10 mouse cellular contexts compared by ENCODE assay signal in genomic region chr1:84881248-84882065, GRCm38 (mm10). TPM values are rescaled to one million over a fixed set of nuclear protein-coding genes. Genes with fewer than 3 reads are reported as not detected.
DNase-seq lines count a peak whose midpoint lies in the region; ATAC-seq and TF ChIP-seq lines count a peak whose summit lies in the region.
"Had no signal": no experiment of that assay in that cellular context is flagged by ENCODE, and none has a peak within 500 bp of the region (broad histone marks: within the 10 kb centered on the region; RNA-seq: fewer than 3 reads in every experiment).

No protein-coding gene starts in this region.

- ATAC-seq in CD4-positive, CD25-positive, alpha-beta regulatory T cell, adult 4 months: no peak
- ATAC-seq in liver, embryonic 14.5 days (ENCODE audit: insufficient read depth): no peak
- ATAC-seq in heart, embryonic 12.5 days (ENCODE audit: insufficient number of reproducible peaks, low FRiP score): no peak
- ATAC-seq in erythroid progenitor cell, adult 5-6 weeks (replicated peaks; ENCODE audit: low FRiP score, poor library complexity, severe bottlenecking): no peak

- H3K9ac ChIP-seq in liver, embryonic 14.5 days (replicated peaks): no peak overlapping the region
- no peak overlapping the region for H3K9ac ChIP-seq in heart, embryonic 12.5 days
- H3K9ac ChIP-seq: embryonic facial prominence, embryonic 13.5 days had no signal

- H3K4me2 ChIP-seq in liver, embryonic 14.5 days (ENCODE audit: low read depth): no peak overlapping the region
- H3K4me2 ChIP-seq in heart, embryonic 12.5 days: no peak overlapping the region
- H3K4me2 ChIP-seq: embryonic facial prominence, embryonic 13.5 days had no signal

- no peaks in the 10 kb centered on the region for H3K9me3 ChIP-seq in liver, embryonic 14.5 days (ENCODE audit: control insufficient read depth, low read length)
- H3K9me3 ChIP-seq in heart, embryonic 12.5 days (replicated peaks): no peaks in the 10 kb centered on the region; the same call in 1 of the 2 replicates
- H3K9me3 ChIP-seq: embryonic facial prominence, embryonic 13.5 days had no signal

- TF ChIP-seq CTCF in liver, embryonic 14.5 days (IDR thresholded peaks at IDR 0.05; ENCODE audit: low read depth): peak; percentile 52

- TF ChIP-seq EP300 in liver, embryonic 14.5 days (IDR thresholded peaks at IDR 0.05; ENCODE audit: low read depth): no peak

- H3K4me1 ChIP-seq in liver, embryonic 14.5 days (replicated peaks; ENCODE audit: control insufficient read depth in 2 of 2, insufficient read depth in 2 of 2, low read length in 1 of 2): no peaks in the 10 kb centered on the region
- no peaks in the 10 kb centered on the region for H3K4me1 ChIP-seq in heart, embryonic 12.5 days (replicated peaks)
- H3K4me1 ChIP-seq: embryonic facial prominence, embryonic 13.5 days had no signal

- H3K4me3 ChIP-seq in liver, embryonic 14.5 days (ENCODE audit: insufficient read depth in 1 of 2, low read depth in 2 of 2, low read length in 2 of 2): no peak overlapping the region
- H3K4me3 ChIP-seq in heart, embryonic 12.5 days: no peak overlapping the region
- H3K4me3 ChIP-seq: embryonic facial prominence, embryonic 13.5 days had no signal

- WGBS in liver, embryonic 14.5 days (ENCODE audit: insufficient replicate concordance): 56% methylated on average over 11 of the region's 11 CpGs
- 71% methylated on average over 11 of the region's 11 CpGs for WGBS in heart, embryonic 12.5 days

- H3K36me3 ChIP-seq in liver, embryonic 14.5 days (replicated peaks; ENCODE audit: control insufficient read depth, insufficient read depth, low read depth): no peaks in the 10 kb centered on the region
- no peaks in the 10 kb centered on the region for H3K36me3 ChIP-seq in heart, embryonic 12.5 days
- H3K36me3 ChIP-seq: embryonic facial prominence, embryonic 13.5 days had no signal

- no peak overlapping the region for H3K27ac ChIP-seq in liver, embryonic 14.5 days
- H3K27ac ChIP-seq in heart, embryonic 12.5 days (ENCODE audit: poor library complexity, severe bottlenecking): no peak overlapping the region
- H3K27ac ChIP-seq: embryonic facial prominence, embryonic 13.5 days had no signal

- peak; percentile 17 for DNase-seq in CD4-positive, CD25-positive, alpha-beta regulatory T cell, adult 2 months (ENCODE audit: low read depth, low spot score)
- peak; percentile 7 for DNase-seq in lung, postnatal 36 days
- DNase-seq in lung, postnatal 4 days: no peak
- DNase-seq in adrenal gland, postnatal 36 days: peak; percentile 64 to 71
- DNase-seq in liver, embryonic 14.5 days (ENCODE audit: low read depth in 3 of 3, low spot score in 3 of 3): no peak

- H3K27me3 ChIP-seq in liver, embryonic 14.5 days (ENCODE audit: control insufficient read depth, insufficient read depth, low read length): no peaks in the 10 kb centered on the region
- H3K27me3 ChIP-seq in heart, embryonic 12.5 days (replicated peaks): no peaks in the 10 kb centered on the region
- H3K27me3 ChIP-seq: embryonic facial prominence, embryonic 13.5 days had no signal

RNA-seq across cellular contexts. Expression of gene Trip12, which starts 41.1 kb away (rescaled TPM):
- 100 to 1,000 TPM; 156 to 163 TPM for polyA plus RNA-seq in CD4-positive, CD25-positive, alpha-beta regulatory T cell, adult 4 months (2017; shearing (Covaris generic))
- 100 to 1,000 TPM; 248 to 249 TPM for total RNA-seq in adrenal gland, postnatal 36 days (2021)
- polyA plus RNA-seq in liver, embryonic 14.5 days (2012; rRNA removed): 20.5 and 27.9 TPM in 2 replicates
- 30.3 and 34.5 TPM in 2 replicates for polyA plus RNA-seq in liver, embryonic 14.5 days (2014; fragmentation: Nextera tagmentation; extraction: Ambion mirVana)
- polyA plus RNA-seq in heart, embryonic 12.5 days (2016; fragmentation: Nextera tagmentation; extraction: Ambion mirVana): 98.5 and 98.8 TPM in 2 replicates
- 90.1 and 113 TPM in 2 replicates for total RNA-seq in erythroid progenitor cell, adult 5-6 weeks (2015; ENCODE audit: low replicate concordance)
- total RNA-seq in erythroid progenitor cell, adult 5-6 weeks (2017; ENCODE audit: low replicate concordance): 124 and 203 TPM in 2 replicates

RNA-seq across cellular contexts. Expression of gene Fbxo36, which starts 41.8 kb away (rescaled TPM):
- polyA plus RNA-seq in CD4-positive, CD25-positive, alpha-beta regulatory T cell, adult 4 months (2017; shearing (Covaris generic)): 1 to 10 TPM; 1.4 to 2.4 TPM
- total RNA-seq in adrenal gland, postnatal 36 days (2021): 10 to 100 TPM; 12.3 to 16.5 TPM
- 3.9 and 4.0 TPM in 2 replicates for polyA plus RNA-seq in liver, embryonic 14.5 days (2012; rRNA removed)
- 9.0 TPM in 2 replicates for polyA plus RNA-seq in liver, embryonic 14.5 days (2014; fragmentation: Nextera tagmentation; extraction: Ambion mirVana)
- 8.6 and 8.9 TPM in 2 replicates for polyA plus RNA-seq in heart, embryonic 12.5 days (2016; fragmentation: Nextera tagmentation; extraction: Ambion mirVana)
- total RNA-seq in erythroid progenitor cell, adult 5-6 weeks (2015; ENCODE audit: low replicate concordance): 5.8 TPM in 1 of 2 replicates, not detected in the other
- 1.7 TPM in 1 of 2 replicates, not detected in the other for total RNA-seq in erythroid progenitor cell, adult 5-6 weeks (2017; ENCODE audit: low replicate concordance)
- total RNA-seq: neutrophil, adult 5-6 weeks had no signal

RNA-seq across cellular contexts. Expression of gene Slc16a14, which starts 53.5 kb away (rescaled TPM):
- not detected for polyA plus RNA-seq in CD4-positive, CD25-positive, alpha-beta regulatory T cell, adult 4 months (2017; shearing (Covaris generic))
- total RNA-seq in adrenal gland, postnatal 36 days (2021): 1 to 10 TPM; 3.6 to 4.1 TPM
- polyA plus RNA-seq in liver, embryonic 14.5 days (2012; rRNA removed): 0.01 TPM in 1 of 2 replicates, not detected in the other
- polyA plus RNA-seq in liver, embryonic 14.5 days (2014; fragmentation: Nextera tagmentation; extraction: Ambion mirVana): not detected in 2 replicates
- 0.17 and 0.26 TPM in 2 replicates for polyA plus RNA-seq in heart, embryonic 12.5 days (2016; fragmentation: Nextera tagmentation; extraction: Ambion mirVana)
- total RNA-seq in erythroid progenitor cell, adult 5-6 weeks (2015; ENCODE audit: low replicate concordance): not detected in 2 replicates
- 0.13 TPM in 1 of 2 replicates, not detected in the other for total RNA-seq in erythroid progenitor cell, adult 5-6 weeks (2017; ENCODE audit: low replicate concordance)

Comparison
In these comparisons a context has a peak if more than half of its experiments do, and no peak if none do; other contexts are left out.
1. DNase-seq: peak in CD4-positive, CD25-positive, alpha-beta regulatory T cell, adult 2 months (single experiment), lung, postnatal 36 days (single experiment) and adrenal gland, postnatal 36 days (2 of 2); none in lung, postnatal 4 days (0 of 2) and liver, embryonic 14.5 days (0 of 3).